Comparison of ENCODE assay signal across 22 mouse cellular contexts in genomic region chr19:44321631-44322030, GRCm38 (mm10). TPM values are rescaled to one million over a fixed set of nuclear protein-coding genes. Genes with fewer than 3 reads are reported as not detected.
"Had no signal": no experiment of that assay in that cellular context is flagged by ENCODE, and none has a peak within 500 bp of the region (broad histone marks: within the 10 kb centered on the region; RNA-seq: fewer than 3 reads in every experiment).

No protein-coding gene starts in this region.

- ATAC-seq: liver, embryonic 12.5 days; midbrain, embryonic 15.5 days had no signal

- H3K4me1 ChIP-seq: limb, embryonic 13.5 days; liver, embryonic 15.5 days; lung, embryonic 15.5 days; midbrain, embryonic 15.5 days; neural tube, embryonic 12.5 days; neural tube, embryonic 15.5 days had no signal

- H3K27ac ChIP-seq: kidney, postnatal 0 days; limb, embryonic 10.5 days; limb, embryonic 13.5 days; liver, embryonic 12.5 days; liver, embryonic 15.5 days; lung, embryonic 15.5 days; midbrain, embryonic 10.5 days; midbrain, embryonic 15.5 days; neural tube, embryonic 12.5 days; neural tube, embryonic 15.5 days; stomach, postnatal 0 days had no signal

- H3K36me3 ChIP-seq: limb, embryonic 10.5 days; limb, embryonic 13.5 days; liver, embryonic 12.5 days; liver, embryonic 15.5 days; lung, embryonic 15.5 days; midbrain, embryonic 10.5 days; midbrain, embryonic 15.5 days; neural tube, embryonic 12.5 days; neural tube, embryonic 15.5 days had no signal

- H3K9me3 ChIP-seq: limb, embryonic 10.5 days; lung, embryonic 15.5 days; midbrain, embryonic 15.5 days; neural tube, embryonic 15.5 days had no signal

- DNase-seq: kidney, postnatal 25 days; layer of hippocampus, adult 9-11 months; liver; lung, adult 18-20 months; lung, postnatal 10 days; right cerebral cortex, adult 18-20 months; right cerebral cortex, postnatal 14 days; right cerebral cortex, postnatal 4 days; thymus, adult 18-20 months; thymus, postnatal 36 days had no signal

- H3K4me2 ChIP-seq: limb, embryonic 13.5 days; liver, embryonic 12.5 days; liver, embryonic 15.5 days; lung, embryonic 15.5 days; midbrain, embryonic 15.5 days; neural tube, embryonic 12.5 days; neural tube, embryonic 15.5 days had no signal

- H3K27me3 ChIP-seq: limb, embryonic 13.5 days; liver, embryonic 12.5 days; liver, embryonic 15.5 days; lung, embryonic 15.5 days; megakaryocyte, embryonic 14.5 days; midbrain, embryonic 15.5 days; neural tube, embryonic 12.5 days; neural tube, embryonic 15.5 days had no signal

- H3K4me3 ChIP-seq: limb, embryonic 10.5 days; limb, embryonic 13.5 days; liver, embryonic 12.5 days; liver, embryonic 15.5 days; lung, embryonic 15.5 days; megakaryocyte, embryonic 14.5 days; midbrain, embryonic 10.5 days; midbrain, embryonic 15.5 days; neural tube, embryonic 12.5 days; neural tube, embryonic 15.5 days had no signal

- H3K9ac ChIP-seq: limb, embryonic 13.5 days; liver, embryonic 12.5 days; liver, embryonic 15.5 days; lung, embryonic 15.5 days; midbrain, embryonic 15.5 days; neural tube, embryonic 12.5 days; neural tube, embryonic 15.5 days had no signal

RNA-seq across cellular contexts. Expression of gene Scd4, which starts 11.3 kb away (rescaled TPM):
- polyA plus RNA-seq: liver, embryonic 15.5 days had no signal
